Mouse (Mus musculus) forebrain, embryonic 15.5 days (tissue): Measurements from ENCODE around the gene Krtap3-2. TPM values are rescaled to one million over a fixed set of nuclear protein-coding genes. Genes with fewer than 3 reads are reported as not detected.

Source experiments
- ATAC-seq: fragments of 200-750 bp; cut with Nextera tagmentation; replicated peaks from 2 replicates; pipeline ENCODE4 v1.8.0; 2017; ENCODE audit warnings: mild to moderate bottlenecking, moderate TSS enrichment, moderate library complexity
- H3K27ac ChIP-seq: fragments of 300-500 bp; sonication (generic); replicated peaks from 2 replicates; pipeline ENCODE4 v1.5.1; 2015; ENCODE audit warnings: mild to moderate bottlenecking, inconsistent platforms
- H3K27me3 ChIP-seq: fragments of 300-500 bp; sonication (generic); 2 replicates; pipeline ENCODE4 v1.6.1; 2015; ENCODE audit warnings: inconsistent platforms
- H3K36me3 ChIP-seq: fragments of 300-500 bp; sonication (generic); 2 replicates; pipeline ENCODE4 v1.6.1; 2015; ENCODE audit warnings: mild to moderate bottlenecking, inconsistent platforms
- H3K4me1 ChIP-seq: fragments of 300-500 bp; sonication (generic); 2 replicates; pipeline ENCODE4 v1.6.1; 2015; ENCODE audit warnings: inconsistent platforms
- H3K4me2 ChIP-seq: fragments of 300-500 bp; sonication (generic); replicated peaks from 2 replicates; pipeline ENCODE4 v1.6.1; 2015; ENCODE audit warnings: mild to moderate bottlenecking, inconsistent platforms
- H3K4me3 ChIP-seq: fragments of 300-500 bp; sonication (generic); 2 replicates; pipeline ENCODE4 v1.5.1; 2015; ENCODE audit warnings: mild to moderate bottlenecking, inconsistent platforms
- H3K9ac ChIP-seq: fragments of 300-500 bp; sonication (generic); replicated peaks from 2 replicates; pipeline ENCODE4 v1.6.1; 2015; ENCODE audit warnings: mild to moderate bottlenecking, inconsistent platforms
- H3K9me3 ChIP-seq: fragments of 300-500 bp; sonication (generic); 2 replicates; pipeline ENCODE4 v1.6.1; 2016; ENCODE audit warnings: inconsistent platforms
- WGBS: fragments of 180-500 bp; shearing (Covaris S2); methylation state at CpG from one replicate; pipeline ENCODE4 v1.1.7; 2015; ENCODE audit warnings: mixed read lengths; 5-methylcytosine and 5-hydroxymethylcytosine counted together
- polyA plus RNA-seq: library from polyadenylated mRNA; unstranded; fragments of >200 nt; fragmentation: Nextera tagmentation; extraction: Ambion mirVana; gene quantifications from 2 replicates; pipeline ENCODE4 v1.2.1, GENCODE M21; 2015

Gene Krtap3-2
- polyA plus RNA-seq, 1 experiment from 2014 or later = not detected

DNA sequence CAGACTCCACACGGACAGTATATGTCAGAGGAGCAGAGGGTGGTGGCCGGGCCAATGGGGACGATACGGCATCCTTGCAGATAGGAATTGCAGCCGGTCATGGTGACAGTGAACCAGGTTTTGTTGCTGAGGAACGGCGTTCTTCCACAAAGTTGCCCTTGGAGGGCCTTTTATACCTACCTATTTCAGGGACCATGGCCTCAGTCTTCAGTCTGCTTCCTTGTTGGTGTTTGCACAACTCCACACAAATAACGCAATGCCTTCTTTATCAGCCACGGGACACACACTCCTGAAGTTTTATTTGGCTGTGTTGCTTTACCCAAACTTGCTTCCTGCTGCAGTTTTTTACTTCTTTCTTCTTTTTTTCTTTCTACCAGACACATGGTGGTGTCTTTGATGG lies 2.7 kb upstream of the Krtap3-2 start, which contains the start of gene Gm11939:
Gm11939 (minus strand) TSS at position 101 of the 400 bp plus-strand sequence.
- no peaks in the 10 kb centered on the region for H3K4me1 ChIP-seq
- 94% methylated on average over 9 of the region's 9 CpGs for WGBS
- no peak within 1 kb of the TSS for H3K4me2 ChIP-seq
- H3K27ac ChIP-seq = no peak within 1 kb of the TSS
- no peaks in the 10 kb centered on the region for H3K9me3 ChIP-seq
- no peak within 1 kb of the TSS for H3K9ac ChIP-seq
- ATAC-seq = no peak
- H3K36me3 ChIP-seq = no peaks in the 10 kb centered on the region
- no peaks in the 10 kb centered on the region for H3K27me3 ChIP-seq
- no peak within 1 kb of the TSS for H3K4me3 ChIP-seq

DNA sequence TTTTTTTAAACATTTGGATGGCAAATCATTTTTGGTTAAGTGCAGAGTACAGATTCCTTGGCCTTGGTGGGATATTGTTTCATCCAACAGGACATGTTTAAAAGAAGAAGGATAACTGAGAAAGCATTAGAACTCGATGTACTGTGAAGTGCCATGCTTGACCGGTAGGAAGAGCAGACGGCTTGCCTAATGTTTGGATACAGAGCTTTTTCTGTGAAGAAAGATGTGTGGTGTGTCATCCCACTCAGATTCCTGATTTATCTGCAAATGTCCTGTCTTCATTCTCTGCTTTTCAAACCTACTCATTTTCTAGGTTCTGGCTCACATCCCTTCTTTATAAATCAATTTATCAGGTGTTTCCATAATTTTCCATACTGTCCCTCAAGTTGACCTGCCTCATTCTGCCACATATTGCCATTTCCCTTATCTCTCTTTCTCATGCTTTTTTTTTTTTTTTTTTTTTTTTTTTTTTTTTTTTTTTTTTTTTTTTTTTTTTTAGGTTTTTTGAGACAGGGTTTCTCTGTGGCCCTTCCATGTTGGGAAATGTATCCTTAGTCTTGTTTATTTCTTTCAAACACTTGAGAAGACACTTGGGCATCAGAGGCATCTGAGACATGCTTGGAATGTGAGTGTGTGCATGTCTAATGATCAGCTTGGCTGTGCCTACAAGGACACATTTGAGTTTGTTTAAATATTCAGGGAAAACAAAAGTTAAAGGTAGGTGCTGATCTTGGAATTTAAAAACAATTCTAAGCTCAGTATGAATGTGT lies 1.5 kb upstream of the Krtap3-2 start:
- H3K27ac ChIP-seq = no peak overlapping the region
- no peaks in the 10 kb centered on the region for H3K9me3 ChIP-seq
- no peak overlapping the region for H3K4me2 ChIP-seq
- H3K9ac ChIP-seq = no peak overlapping the region
- H3K4me3 ChIP-seq = no peak overlapping the region
- 83% methylated on average over 3 of the region's 3 CpGs for WGBS
- no peaks in the 10 kb centered on the region for H3K27me3 ChIP-seq
- no peaks in the 10 kb centered on the region for H3K36me3 ChIP-seq
- no peaks in the 10 kb centered on the region for H3K4me1 ChIP-seq
- no peak for ATAC-seq

DNA sequence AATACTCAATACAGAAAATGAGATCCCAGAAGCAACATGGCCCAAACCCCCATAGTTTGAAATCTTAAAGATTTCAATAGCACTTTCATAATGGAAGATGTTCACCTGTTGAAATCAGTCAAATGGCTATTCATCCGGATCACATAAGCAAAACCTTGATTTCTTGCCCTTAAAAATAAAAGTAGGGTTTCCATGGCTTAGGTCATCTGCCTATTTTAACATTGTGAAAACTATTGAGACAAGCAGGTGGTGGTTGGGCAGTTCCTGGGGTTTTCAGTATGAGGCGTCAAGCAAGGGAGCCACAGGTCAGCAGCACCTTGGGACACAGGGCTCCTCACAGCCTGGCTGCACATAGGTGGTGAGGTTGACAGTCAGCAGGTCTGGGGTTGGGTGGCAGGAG lies 458 bp downstream of the Krtap3-2 start:
- H3K9me3 ChIP-seq = no peaks in the 10 kb centered on the region
- H3K4me2 ChIP-seq = no peak overlapping the region
- 90% methylated on average over 2 of the region's 2 CpGs for WGBS
- H3K27me3 ChIP-seq = no peaks in the 10 kb centered on the region
- no peak overlapping the region for H3K9ac ChIP-seq
- H3K4me3 ChIP-seq = no peak overlapping the region
- no peaks in the 10 kb centered on the region for H3K36me3 ChIP-seq
- H3K27ac ChIP-seq = no peak overlapping the region
- no peaks in the 10 kb centered on the region for H3K4me1 ChIP-seq
- ATAC-seq = no peak

DNA sequence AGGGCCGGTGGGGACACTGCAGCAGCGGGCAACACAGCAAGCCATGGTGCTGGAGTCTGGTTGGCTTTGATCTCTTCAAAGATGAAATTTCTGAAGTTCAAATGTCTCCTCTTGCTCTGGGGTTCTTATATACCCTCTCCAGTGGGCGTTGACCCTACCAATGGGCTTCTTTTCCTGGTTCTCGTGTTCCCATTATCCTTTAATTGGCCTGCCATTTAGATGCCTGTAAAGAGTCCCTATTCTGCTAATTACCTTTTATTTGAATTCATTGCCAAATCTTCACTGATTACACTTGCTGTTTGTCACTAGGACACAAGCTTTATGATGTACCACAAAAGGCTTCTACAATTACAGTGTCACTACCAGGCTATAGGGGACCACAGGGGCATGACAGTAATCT lies 5.9 kb downstream of the Krtap3-2 start, which contains the start of gene Krtap3-3:
Krtap3-3 (minus strand) TSS at position 101 of the 400 bp plus-strand sequence.
- no peak within 1 kb of the TSS for H3K9ac ChIP-seq
- no peaks in the 10 kb centered on the region for H3K9me3 ChIP-seq
- H3K4me1 ChIP-seq = no peaks in the 10 kb centered on the region
- no peaks in the 10 kb centered on the region for H3K27me3 ChIP-seq
- no peaks in the 10 kb centered on the region for H3K36me3 ChIP-seq
- 49% methylated on average over 4 of the region's 4 CpGs for WGBS
- no peak within 1 kb of the TSS for H3K4me2 ChIP-seq
- no peak within 1 kb of the TSS for H3K27ac ChIP-seq
- H3K4me3 ChIP-seq = no peak within 1 kb of the TSS
- no peak for ATAC-seq

DNA sequence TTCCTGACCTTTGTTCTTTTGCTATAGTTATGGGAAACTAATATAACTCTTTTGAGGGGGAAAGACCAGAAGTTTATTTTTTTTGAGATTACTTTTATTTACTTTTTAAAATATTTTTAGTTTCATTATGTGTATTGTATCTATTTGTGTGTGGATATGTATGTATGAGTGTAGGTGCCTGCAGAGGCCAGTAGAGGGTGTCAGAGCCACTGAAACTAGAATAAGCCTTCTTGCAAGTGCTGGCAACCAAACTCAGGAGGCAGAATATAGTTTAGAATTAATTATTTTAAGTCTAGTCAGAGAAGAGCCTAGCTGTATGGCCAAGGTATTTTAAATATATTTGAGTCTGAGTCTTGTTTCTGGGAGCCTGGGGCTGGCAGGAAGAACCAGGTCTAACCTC lies 8.8 kb downstream of the Krtap3-2 start:
- Histone ChIP-seq H3K27ac (no peak overlapping the region), H3K4me3 (no peak overlapping the region), H3K9me3 (no peaks in the 10 kb centered on the region), H3K4me2 (no peak overlapping the region), H3K4me1 (no peaks in the 10 kb centered on the region), H3K36me3 (no peaks in the 10 kb centered on the region), H3K27me3 (no peaks in the 10 kb centered on the region), H3K9ac (no peak overlapping the region)
- ATAC-seq = no peak

DNA sequence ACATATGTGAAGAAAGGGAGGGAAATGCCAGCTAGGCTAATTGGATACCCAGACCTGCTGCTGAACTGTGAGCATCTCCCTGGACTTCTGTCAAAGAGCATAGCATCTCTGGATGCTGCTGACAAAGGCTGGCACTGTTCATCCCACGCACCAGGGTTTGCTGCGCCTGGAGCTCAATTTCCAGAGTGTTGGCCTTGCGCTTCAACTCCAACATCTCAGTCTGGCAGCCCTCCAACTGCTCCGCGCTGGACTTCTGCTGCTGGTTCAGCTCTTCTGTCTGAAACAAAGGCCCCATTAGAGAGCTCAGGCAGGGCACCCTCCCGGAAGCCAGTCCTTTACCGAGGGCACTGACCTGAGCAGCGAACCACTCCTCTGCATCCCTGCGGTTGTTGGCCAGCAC lies 16.9 kb downstream of the Krtap3-2 start:
- peaks cover 4% of the 10 kb centered on the region; the same call in 1 of the 2 replicates for H3K4me1 ChIP-seq
- H3K4me3 ChIP-seq = no peak overlapping the region
- no peak overlapping the region for H3K9ac ChIP-seq
- H3K27me3 ChIP-seq = no peaks in the 10 kb centered on the region
- no peaks in the 10 kb centered on the region for H3K36me3 ChIP-seq
- H3K9me3 ChIP-seq = no peaks in the 10 kb centered on the region
- no peak overlapping the region for H3K27ac ChIP-seq
- ATAC-seq = no peak
- no peak overlapping the region for H3K4me2 ChIP-seq
- 32% methylated on average over 9 of the region's 9 CpGs for WGBS

DNA sequence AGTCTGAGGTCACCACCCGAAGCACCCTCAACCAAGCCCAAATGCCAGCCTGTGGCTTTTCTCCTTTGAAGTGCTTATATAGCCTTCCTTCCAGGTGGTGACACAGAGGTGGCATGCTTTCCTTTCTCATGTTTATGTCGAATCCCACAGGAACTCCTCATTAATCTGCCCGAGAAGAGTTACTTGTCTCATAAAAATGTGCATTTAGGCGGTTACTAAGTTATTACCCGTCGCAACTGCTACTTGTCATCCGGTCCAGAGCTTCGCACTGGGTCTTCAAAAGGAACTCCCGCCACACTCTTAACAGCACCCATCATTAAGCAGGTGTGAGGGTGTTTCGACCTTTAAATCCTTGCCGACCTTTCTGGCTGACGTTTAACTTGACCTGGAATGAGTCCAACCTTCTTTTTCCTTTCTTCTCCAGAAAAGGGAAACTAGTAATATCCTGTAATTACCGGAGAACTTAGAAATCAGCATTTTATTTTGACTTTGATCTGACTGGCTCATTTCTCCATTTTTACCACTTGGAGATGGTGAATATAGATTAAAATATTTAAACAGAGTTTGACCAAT lies 35.3 kb downstream of the Krtap3-2 start, which contains the start of gene Krt39:
Krt39 (minus strand) TSS at position 51 of the 573 bp plus-strand sequence.
- no peak within 1 kb of the TSS for H3K4me3 ChIP-seq
- no peaks in the 10 kb centered on the region for H3K36me3 ChIP-seq
- no peak for ATAC-seq
- H3K4me2 ChIP-seq = no peak within 1 kb of the TSS
- no peak within 1 kb of the TSS for H3K27ac ChIP-seq
- H3K9ac ChIP-seq = no peak within 1 kb of the TSS
- H3K4me1 ChIP-seq = no peaks in the 10 kb centered on the region
- no peaks in the 10 kb centered on the region for H3K9me3 ChIP-seq
- 87% methylated on average over 13 of the region's 13 CpGs for WGBS
- no peaks in the 10 kb centered on the region for H3K27me3 ChIP-seq

DNA sequence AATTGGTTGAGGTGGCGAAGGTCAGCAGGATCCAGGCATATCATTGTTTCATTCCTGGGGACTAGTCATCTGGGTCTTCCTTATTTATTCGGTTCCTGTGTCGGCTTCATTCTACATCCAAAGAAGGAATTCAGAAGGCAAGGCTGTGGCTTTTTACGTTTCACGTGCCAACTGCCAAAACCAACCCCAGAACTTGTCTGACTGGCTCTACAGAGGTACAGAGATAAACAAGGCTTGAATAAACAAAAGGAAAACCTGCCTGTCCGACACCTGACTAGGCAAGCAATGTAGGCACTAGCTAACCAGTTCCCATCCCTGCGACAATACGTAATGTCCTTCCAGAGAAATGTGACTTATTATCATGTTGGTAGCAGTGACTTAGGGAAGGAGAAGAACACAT lies 42.6 kb downstream of the Krtap3-2 start:
- 89% methylated on average over 8 of the region's 8 CpGs for WGBS
- H3K4me3 ChIP-seq = no peak overlapping the region
- H3K9me3 ChIP-seq = no peaks in the 10 kb centered on the region
- H3K36me3 ChIP-seq = no peaks in the 10 kb centered on the region
- no peak for ATAC-seq
- no peaks in the 10 kb centered on the region for H3K27me3 ChIP-seq
- H3K9ac ChIP-seq = no peak overlapping the region
- no peaks in the 10 kb centered on the region for H3K4me1 ChIP-seq
- H3K27ac ChIP-seq = no peak overlapping the region
- no peak overlapping the region for H3K4me2 ChIP-seq

Other genes starting within 250 kb of the Krtap3-2 start
- gene Krt25, start 233.9 kb downstream of the Krtap3-2 start, polyA plus RNA-seq = 0.08 and 0.09 TPM in 2 replicates
- gene Krt26, start 218.9 kb downstream of the Krtap3-2 start, polyA plus RNA-seq = not detected in 2 replicates
- gene Krt27, start 205.7 kb downstream of the Krtap3-2 start, polyA plus RNA-seq = not detected in 2 replicates
- gene Krt28, start 181.9 kb downstream of the Krtap3-2 start, polyA plus RNA-seq = 0.14 and 0.33 TPM in 2 replicates
- 31.6 and 36.1 TPM in 2 replicates for gene Krt10, start 167.5 kb downstream of the Krtap3-2 start, polyA plus RNA-seq
- gene Krt12, start 134.6 kb downstream of the Krtap3-2 start, polyA plus RNA-seq = 0.22 and 0.23 TPM in 2 replicates
- not detected in 2 replicates for gene Krt20, start 118.7 kb downstream of the Krtap3-2 start, polyA plus RNA-seq
- gene Krt23, start 63.7 kb downstream of the Krtap3-2 start, polyA plus RNA-seq = 0.10 TPM in 1 of 2 replicates, not detected in the other
- gene Krt39, start 35.5 kb downstream of the Krtap3-2 start, polyA plus RNA-seq = not detected in 2 replicates
- not detected in 2 replicates for gene Krt40, start 13.7 kb downstream of the Krtap3-2 start, polyA plus RNA-seq
- gene Krtap3-3, start 6.0 kb downstream of the Krtap3-2 start, polyA plus RNA-seq = not detected in 2 replicates
- not detected in 2 replicates for gene Gm11939, start 2.6 kb upstream of the Krtap3-2 start, polyA plus RNA-seq
- gene Krtap3-1, start 9.8 kb upstream of the Krtap3-2 start, polyA plus RNA-seq = not detected in 2 replicates
- gene Krtap1-5, start 24.2 kb upstream of the Krtap3-2 start, polyA plus RNA-seq = not detected in 2 replicates
- not detected in 2 replicates for gene Krtap1-4, start 26.8 kb upstream of the Krtap3-2 start, polyA plus RNA-seq
- not detected in 2 replicates for gene Krtap1-3, start 34.5 kb upstream of the Krtap3-2 start, polyA plus RNA-seq
- not detected in 2 replicates for gene Krtap9-3, start 41.3 kb upstream of the Krtap3-2 start, polyA plus RNA-seq
- gene Gm11938, start 46.5 kb upstream of the Krtap3-2 start, polyA plus RNA-seq = not detected in 2 replicates
- not detected in 2 replicates for gene Gm11937, start 53.3 kb upstream of the Krtap3-2 start, polyA plus RNA-seq
- not detected in 2 replicates for gene Krtap2-4, start 58.0 kb upstream of the Krtap3-2 start, polyA plus RNA-seq
- not detected in 2 replicates for gene Gm11562, start 63.6 kb upstream of the Krtap3-2 start, polyA plus RNA-seq
- not detected in 2 replicates for gene Krtap4-1, start 71.4 kb upstream of the Krtap3-2 start, polyA plus RNA-seq
- not detected in 2 replicates for gene Krtap4-2, start 78.2 kb upstream of the Krtap3-2 start, polyA plus RNA-seq
- not detected in 2 replicates for gene Krtap4-7, start 87.2 kb upstream of the Krtap3-2 start, polyA plus RNA-seq
- gene Gm11555, start 93.4 kb upstream of the Krtap3-2 start, polyA plus RNA-seq = not detected in 2 replicates
- not detected in 2 replicates for gene Gm11563, start 102.1 kb upstream of the Krtap3-2 start, polyA plus RNA-seq
- gene Krtap4-6, start 109.1 kb upstream of the Krtap3-2 start, polyA plus RNA-seq = not detected in 2 replicates
- not detected in 2 replicates for gene Gm14190, start 133.9 kb upstream of the Krtap3-2 start, polyA plus RNA-seq
- not detected in 2 replicates for gene Gm14180, start 177.4 kb upstream of the Krtap3-2 start, polyA plus RNA-seq
- gene Gm11595, start 216.1 kb upstream of the Krtap3-2 start, polyA plus RNA-seq = not detected in 2 replicates
- gene Krtap4-8, start 223.9 kb upstream of the Krtap3-2 start, polyA plus RNA-seq = not detected in 2 replicates
- gene Krtap4-9, start 228.3 kb upstream of the Krtap3-2 start, polyA plus RNA-seq = not detected in 2 replicates
- not detected in 2 replicates for gene Gm11596, start 236.6 kb upstream of the Krtap3-2 start, polyA plus RNA-seq
- not detected in 2 replicates for gene Gm11569, start 242.1 kb upstream of the Krtap3-2 start, polyA plus RNA-seq
- gene Gm11554, start 247.6 kb upstream of the Krtap3-2 start, polyA plus RNA-seq = not detected in 2 replicates